Mouse (Mus musculus) embryonic facial prominence, embryonic 12.5 days (tissue): Measurements from ENCODE around the gene Icmt. TPM values are rescaled to one million over a fixed set of nuclear protein-coding genes. Genes with fewer than 3 reads are reported as not detected.

Experiments
- ATAC-seq: fragments of 200-750 bp; cut with Nextera tagmentation; 2 replicates; pipeline ENCODE4 v1.8.0; 2017; ENCODE audit not compliant: insufficient number of reproducible peaks, insufficient read depth, low FRiP score, low TSS enrichment
- H3K27ac ChIP-seq: fragments of 300-500 bp; sonication (generic); 2 replicates; pipeline ENCODE4 v1.5.1; 2016; ENCODE audit warnings: mild to moderate bottlenecking
- H3K27me3 ChIP-seq: fragments of 300-500 bp; sonication (generic); 2 replicates; pipeline ENCODE4 v1.6.1; 2016; ENCODE audit warnings: mild to moderate bottlenecking, moderate library complexity
- H3K36me3 ChIP-seq: fragments of 300-500 bp; sonication (generic); 2 replicates; pipeline ENCODE4 v1.6.1; 2016; ENCODE audit warnings: mild to moderate bottlenecking
- H3K4me1 ChIP-seq: fragments of 300-500 bp; sonication (generic); 2 replicates; pipeline ENCODE4 v1.6.1; 2016
- H3K4me2 ChIP-seq: fragments of 300-500 bp; sonication (generic); replicated peaks from 2 replicates; pipeline ENCODE4 v1.6.1; 2016; ENCODE audit warnings: mild to moderate bottlenecking, moderate library complexity
- H3K4me3 ChIP-seq: fragments of 300-500 bp; sonication (generic); 2 replicates; pipeline ENCODE4 v1.5.1; 2016; ENCODE audit warnings: mild to moderate bottlenecking
- H3K9ac ChIP-seq: fragments of 300-500 bp; sonication (generic); 2 replicates; pipeline ENCODE4 v1.6.1; 2016; ENCODE audit warnings: mild to moderate bottlenecking, moderate library complexity
- H3K9me3 ChIP-seq: fragments of 300-500 bp; sonication (generic); 2 replicates; pipeline ENCODE4 v1.6.1; 2016; ENCODE audit warnings: mild to moderate bottlenecking, moderate library complexity
- WGBS: fragments of 180-500 bp; shearing (Covaris S2); methylation state at CpG from one replicate; pipeline ENCODE4 v1.1.7; 2016; 5-methylcytosine and 5-hydroxymethylcytosine counted together
- polyA plus RNA-seq: library from polyadenylated mRNA; unstranded; fragments of >200 nt; fragmentation: Nextera tagmentation; extraction: Ambion mirVana; gene quantifications from 2 replicates; pipeline ENCODE4 v1.2.1, GENCODE M21; 2016

The Icmt gene
- polyA plus RNA-seq, 1 experiment from 2014 or later, result 30.3 TPM

- Histone ChIP-seq H3K27ac (no peak overlapping the region), H3K9me3 (peaks cover 3% of the 10 kb centered on the region; the same call in 1 of the 2 replicates), H3K4me1 (peaks cover 22% of the 10 kb centered on the region), H3K4me2 (peak overlapping the region; percentile 56), H3K9ac (no peak overlapping the region), H3K36me3 (no peaks in the 10 kb centered on the region), H3K4me3 (peak overlapping the region; percentile 29; the same call in 1 of the 2 replicates), H3K27me3 (peaks cover 83% of the 10 kb centered on the region)
- ATAC-seq, result no peak
- 6% methylated on average over 11 of the region's 11 CpGs for WGBS
Measured at GRCm38 (mm10) chr4:152290991-152291390, 6.0 kb upstream of the Icmt start.

GRCm38 (mm10) chr4:152291562-152291961, 5.5 kb upstream of the Icmt start, which contains the start of gene Hes3:
Gene Hes3 (minus strand): TSS chr4:152291662.
- Histone ChIP-seq H3K9me3 (peaks cover 3% of the 10 kb centered on the region; the same call in 1 of the 2 replicates), H3K4me3 (peak within 1 kb of the TSS; percentile 29), H3K27ac (no peak within 1 kb of the TSS), H3K9ac (peak within 1 kb of the TSS; percentile 41; the same call in 1 of the 2 replicates), H3K36me3 (no peaks in the 10 kb centered on the region), H3K27me3 (peaks cover 78% of the 10 kb centered on the region), H3K4me1 (peaks cover 22% of the 10 kb centered on the region), H3K4me2 (peak within 1 kb of the TSS; percentile 56)
- no peak for ATAC-seq
- 20% methylated on average over 6 of the region's 6 CpGs for WGBS

DNA sequence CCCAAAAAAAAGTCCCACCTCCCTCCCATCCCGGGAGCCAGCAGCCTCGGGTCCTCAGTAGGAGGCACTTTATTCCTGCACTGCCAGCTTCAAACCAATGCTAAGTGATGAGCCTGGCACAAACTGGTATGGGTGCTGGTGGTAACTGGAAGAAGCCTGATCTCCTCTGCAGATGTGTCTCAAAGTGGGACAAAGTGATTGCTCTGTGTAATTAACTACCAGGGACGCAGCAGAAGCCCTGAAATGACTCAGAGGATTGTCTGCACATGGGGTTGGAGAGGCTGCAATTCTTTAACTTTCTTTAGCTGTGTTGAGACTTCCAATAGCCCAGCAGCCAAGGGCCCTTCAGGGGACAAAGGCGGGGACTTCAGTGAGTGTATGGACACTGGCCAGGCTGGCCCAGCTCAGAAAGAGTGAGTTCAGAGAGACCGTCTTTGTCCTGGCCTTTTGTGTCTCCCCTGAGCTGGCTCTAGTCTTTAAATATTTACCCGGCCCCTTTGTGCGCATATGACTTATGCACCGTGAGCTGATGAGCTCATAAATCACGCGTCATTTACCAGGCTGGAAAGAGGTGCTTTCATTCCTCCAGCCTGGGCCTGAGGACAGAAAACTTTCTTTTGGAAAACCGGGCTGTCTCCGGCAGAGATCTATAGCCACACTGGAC, 4.8 kb upstream of the Icmt start:
- H3K4me2 ChIP-seq, result no peak overlapping the region
- no peaks in the 10 kb centered on the region for H3K36me3 ChIP-seq
- H3K27me3 ChIP-seq, result peaks cover 71% of the 10 kb centered on the region
- no peak overlapping the region for H3K4me3 ChIP-seq
- H3K9ac ChIP-seq, result no peak overlapping the region
- H3K4me1 ChIP-seq, result peaks cover 20% of the 10 kb centered on the region
- H3K27ac ChIP-seq, result no peak overlapping the region
- WGBS, result 20% methylated on average over 12 of the region's 12 CpGs
- ATAC-seq, result no peak
- H3K9me3 ChIP-seq, result peaks cover 3% of the 10 kb centered on the region; the same call in 1 of the 2 replicates

- Histone ChIP-seq H3K9me3 (no peaks in the 10 kb centered on the region), H3K27ac (no peak overlapping the region), H3K9ac (no peak overlapping the region), H3K4me1 (peaks cover 32% of the 10 kb centered on the region), H3K4me2 (no peak overlapping the region), H3K4me3 (no peak overlapping the region), H3K36me3 (peaks cover under 1% of the 10 kb centered on the region; the same call in 1 of the 2 replicates), H3K27me3 (peaks cover 56% of the 10 kb centered on the region)
- ATAC-seq, result no peak
- WGBS, result 51% methylated on average over 10 of the region's 10 CpGs
Measured at GRCm38 (mm10) chr4:152294188-152294929, 2.7 kb upstream of the Icmt start.

GRCm38 (mm10) chr4:152295916-152296315, 1.1 kb upstream of the Icmt start:
- Histone ChIP-seq H3K4me3 (no peak overlapping the region), H3K27me3 (peaks cover 41% of the 10 kb centered on the region), H3K9me3 (no peaks in the 10 kb centered on the region), H3K36me3 (peaks cover 15% of the 10 kb centered on the region), H3K27ac (no peak overlapping the region), H3K9ac (no peak overlapping the region), H3K4me2 (no peak overlapping the region), H3K4me1 (peaks cover 22% of the 10 kb centered on the region)
- no peak for ATAC-seq
- WGBS, result 38% methylated on average over 4 of the region's 4 CpGs

GRCm38 (mm10) chr4:152296371-152296770, 656 bp upstream of the Icmt start:
- Histone ChIP-seq H3K4me1 (peaks cover 20% of the 10 kb centered on the region), H3K36me3 (peaks cover 20% of the 10 kb centered on the region), H3K9ac (peak overlapping the region; percentile 49; the same call in 1 of the 2 replicates), H3K27ac (0 out of 2 replicates have a peak overlapping the region, but pooled peaks have one; percentile 23), H3K4me2 (peak overlapping the region; percentile 95), H3K9me3 (no peaks in the 10 kb centered on the region), H3K4me3 (peak overlapping the region; percentile 99), H3K27me3 (peaks cover 36% of the 10 kb centered on the region)
- ATAC-seq, result no peak
- WGBS, result 19% methylated on average over 8 of the region's 8 CpGs

DNA sequence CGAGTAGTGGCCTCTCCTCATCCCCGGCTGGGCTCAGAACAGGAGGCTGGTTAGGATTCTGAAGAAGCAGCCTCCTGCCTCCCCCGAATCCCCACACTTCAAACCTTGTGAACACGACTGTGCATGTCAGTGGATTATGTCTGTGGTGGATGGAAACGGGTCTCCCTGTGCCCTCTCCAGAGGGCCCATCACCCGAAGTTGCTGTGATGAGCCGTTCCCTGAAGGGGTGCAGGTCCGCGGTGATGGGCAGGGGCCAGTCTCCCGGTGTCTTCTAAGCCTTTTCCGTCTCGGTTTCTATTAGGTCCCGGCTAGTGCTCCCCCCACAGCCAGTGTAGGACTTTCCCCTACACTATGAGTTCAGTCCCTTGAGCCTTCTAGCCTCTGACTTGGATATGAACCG, 1.8 kb downstream of the Icmt start:
- H3K9me3 ChIP-seq, result no peaks in the 10 kb centered on the region
- peaks cover 44% of the 10 kb centered on the region for H3K36me3 ChIP-seq
- H3K27me3 ChIP-seq, result peaks cover 12% of the 10 kb centered on the region
- WGBS, result 84% methylated on average over 14 of the region's 14 CpGs
- no peak for ATAC-seq
- no peak overlapping the region for H3K9ac ChIP-seq
- peaks cover 20% of the 10 kb centered on the region for H3K4me1 ChIP-seq
- H3K4me2 ChIP-seq, result peak overlapping the region; percentile 95; the same call in 1 of the 2 replicates
- no peak overlapping the region for H3K27ac ChIP-seq
- H3K4me3 ChIP-seq, result no peak overlapping the region

DNA sequence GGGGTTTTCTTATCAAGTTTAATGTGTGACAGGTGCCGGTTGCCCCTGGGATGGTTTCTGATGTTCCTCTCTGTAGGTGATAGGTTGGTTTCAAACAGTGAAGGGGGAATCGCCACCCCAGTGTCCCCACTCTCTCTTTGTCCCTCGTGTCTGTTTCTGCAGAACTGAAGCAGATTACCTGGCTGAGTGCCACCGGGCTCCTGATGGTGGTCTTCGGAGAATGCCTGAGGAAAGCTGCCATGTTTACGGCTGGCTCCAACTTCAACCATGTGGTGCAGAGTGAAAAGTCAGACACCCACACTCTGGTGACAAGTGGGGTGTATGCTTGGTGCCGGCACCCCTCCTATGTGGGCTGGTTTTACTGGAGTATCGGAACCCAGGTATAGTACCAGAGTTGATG, 3.3 kb downstream of the Icmt start:
- peaks cover 20% of the 10 kb centered on the region for H3K4me1 ChIP-seq
- 93% methylated on average over 8 of the region's 8 CpGs for WGBS
- ATAC-seq, result no peak
- H3K27ac ChIP-seq, result no peak overlapping the region
- H3K9ac ChIP-seq, result no peak overlapping the region
- no peak overlapping the region for H3K4me2 ChIP-seq
- H3K36me3 ChIP-seq, result peaks cover 57% of the 10 kb centered on the region
- H3K9me3 ChIP-seq, result no peaks in the 10 kb centered on the region
- H3K4me3 ChIP-seq, result no peak overlapping the region
- H3K27me3 ChIP-seq, result 0 out of 2 replicates have a peak, but pooled peaks cover 7% of the 10 kb centered on the region

GRCm38 (mm10) chr4:152302012-152302411, 5.0 kb downstream of the Icmt start:
- 79% methylated on average over 11 of the region's 11 CpGs for WGBS
- H3K9ac ChIP-seq, result no peak overlapping the region
- no peak overlapping the region for H3K4me2 ChIP-seq
- no peaks in the 10 kb centered on the region for H3K27me3 ChIP-seq
- H3K27ac ChIP-seq, result no peak overlapping the region
- ATAC-seq, result no peak
- peaks cover 12% of the 10 kb centered on the region for H3K4me1 ChIP-seq
- H3K36me3 ChIP-seq, result peaks cover 57% of the 10 kb centered on the region
- H3K9me3 ChIP-seq, result no peaks in the 10 kb centered on the region
- no peak overlapping the region for H3K4me3 ChIP-seq

- Histone ChIP-seq H3K36me3 (peaks cover 57% of the 10 kb centered on the region), H3K27ac (no peak overlapping the region), H3K4me2 (no peak overlapping the region), H3K27me3 (no peaks in the 10 kb centered on the region), H3K4me1 (peaks cover 7% of the 10 kb centered on the region), H3K9ac (no peak overlapping the region), H3K4me3 (no peak overlapping the region), H3K9me3 (no peaks in the 10 kb centered on the region)
- no peak for ATAC-seq
- WGBS, result 88% methylated on average over 10 of the region's 10 CpGs
Measured at GRCm38 (mm10) chr4:152303172-152303571, 6.1 kb downstream of the Icmt start.

- Histone ChIP-seq H3K36me3 (peaks cover 61% of the 10 kb centered on the region), H3K27me3 (0 out of 2 replicates have a peak, but pooled peaks cover 5% of the 10 kb centered on the region), H3K4me3 (no peak overlapping the region), H3K9me3 (no peaks in the 10 kb centered on the region), H3K27ac (no peak overlapping the region), H3K9ac (no peak overlapping the region), H3K4me2 (no peak overlapping the region), H3K4me1 (no peaks in the 10 kb centered on the region)
- no peak for ATAC-seq
- WGBS, result 93% methylated on average over 6 of the region's 6 CpGs
Measured at GRCm38 (mm10) chr4:152304685-152305084, 7.7 kb downstream of the Icmt start.

DNA sequence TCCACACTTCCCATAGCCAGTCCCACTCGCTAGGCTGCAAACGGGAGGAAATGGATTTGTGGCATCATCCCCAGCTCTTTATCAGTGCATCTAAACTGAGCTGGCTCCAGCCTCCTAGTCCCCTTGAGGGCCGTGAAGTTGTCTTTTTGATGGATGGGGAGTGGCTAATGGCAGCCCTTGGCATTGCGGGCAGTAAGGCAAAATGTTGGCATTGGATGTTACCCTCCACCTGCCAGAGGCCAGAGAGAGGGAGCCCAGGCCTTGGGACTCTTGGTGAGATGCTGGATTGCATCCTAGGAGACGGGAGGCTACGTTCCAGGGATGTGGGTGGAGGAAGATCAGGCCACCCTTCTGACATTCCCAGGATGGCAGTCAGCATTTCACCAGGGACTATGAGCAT, 9.0 kb downstream of the Icmt start:
- Histone ChIP-seq H3K9ac (0 out of 2 replicates have a peak overlapping the region, but pooled peaks have one; percentile 32), H3K36me3 (peaks cover 48% of the 10 kb centered on the region), H3K9me3 (no peaks in the 10 kb centered on the region), H3K4me2 (no peak overlapping the region), H3K4me3 (no peak overlapping the region), H3K4me1 (no peaks in the 10 kb centered on the region), H3K27ac (no peak overlapping the region), H3K27me3 (peaks cover 18% of the 10 kb centered on the region)
- ATAC-seq, result no peak
- 81% methylated on average over 6 of the region's 6 CpGs for WGBS
